ENCODE assay signal across 14 mouse cellular contexts in genomic region chr17:29358928-29359327, GRCm38 (mm10).
"Had no signal": no experiment of that assay in that cellular context is flagged by ENCODE, and none has a peak within 500 bp of the region (broad histone marks: within the 10 kb centered on the region; RNA-seq: fewer than 3 reads in every experiment).

No protein-coding gene starts in this region.

- H3K9ac ChIP-seq: liver, embryonic 15.5 days; neural tube, embryonic 12.5 days; stomach, embryonic 15.5 days had no signal

- H3K9me3 ChIP-seq: limb, embryonic 10.5 days; liver, embryonic 15.5 days; neural tube, embryonic 12.5 days; stomach, embryonic 15.5 days had no signal

- DNase-seq: kidney, adult 18-20 months; kidney, postnatal 10 days; kidney, postnatal 4 days; lung, adult 2 months; lung, postnatal 36 days; right cerebral cortex, postnatal 14 days; thymus, postnatal 4 days had no signal

- H3K36me3 ChIP-seq: limb, embryonic 10.5 days; liver, embryonic 15.5 days; neural tube, embryonic 12.5 days; stomach, embryonic 15.5 days had no signal

- H3K4me3 ChIP-seq: left cerebral cortex, adult 2 months; limb, embryonic 10.5 days; liver, embryonic 15.5 days; neural tube, embryonic 12.5 days; stomach, embryonic 15.5 days had no signal

- H3K27ac ChIP-seq: left cerebral cortex, adult 2 months; limb, embryonic 10.5 days; liver, embryonic 15.5 days; neural tube, embryonic 12.5 days; stomach, embryonic 15.5 days had no signal

- ATAC-seq: lung, postnatal 0 days had no signal

- H3K4me2 ChIP-seq: liver, embryonic 11.5 days; liver, embryonic 15.5 days; neural tube, embryonic 12.5 days; stomach, embryonic 15.5 days had no signal

- H3K27me3 ChIP-seq: liver, embryonic 15.5 days; neural tube, embryonic 12.5 days; stomach, embryonic 15.5 days had no signal
